Mouse (Mus musculus): ENCODE data around the gene Csrp1.

The Csrp1 gene

DNA sequence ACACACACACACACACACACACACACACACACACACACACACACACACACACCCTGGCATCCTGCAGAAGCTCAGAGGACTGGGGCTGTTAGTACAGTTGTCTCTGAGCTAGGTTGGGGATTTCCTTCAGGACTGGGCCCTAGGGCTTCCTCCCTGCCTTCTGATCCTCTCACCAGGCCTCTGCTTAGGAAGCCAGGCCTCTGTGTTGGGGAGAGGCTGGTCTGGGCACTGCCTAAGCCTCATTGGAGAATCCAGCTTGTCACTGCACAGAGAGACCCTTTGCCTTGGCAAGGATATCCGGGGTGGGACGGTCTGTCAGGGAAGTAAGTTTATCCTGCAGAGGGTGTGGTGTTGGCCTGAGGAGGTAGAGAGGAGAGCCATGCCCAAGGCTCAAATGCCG lies 10.4 kb downstream of the Csrp1 start:
- no peak for DNase-seq (ENCODE audit: low read depth in 2 of 2, low spot score in 2 of 2)

DNA sequence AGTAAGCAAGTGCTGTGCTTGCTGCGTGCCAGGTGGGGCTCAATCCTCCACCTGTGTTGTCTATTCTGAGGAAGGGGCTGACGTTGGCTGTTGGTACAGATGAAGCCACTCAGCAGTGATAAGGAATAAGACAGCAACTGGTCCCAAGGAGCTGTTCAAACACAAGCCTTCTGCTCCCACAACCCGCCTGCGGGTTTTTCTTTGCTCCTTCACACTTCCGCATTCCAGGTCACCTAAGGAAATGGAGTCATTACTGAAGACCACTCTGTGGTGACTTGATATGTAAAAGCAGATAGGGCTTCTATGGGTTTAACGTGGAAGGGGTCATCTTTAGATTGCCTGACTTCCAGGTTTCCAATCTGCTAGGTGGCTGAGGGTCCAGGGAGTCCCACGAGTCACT lies 11.5 kb downstream of the Csrp1 start:
- DNase-seq (ENCODE audit: low read depth in 2 of 2, low spot score in 2 of 2), result no peak

DNA sequence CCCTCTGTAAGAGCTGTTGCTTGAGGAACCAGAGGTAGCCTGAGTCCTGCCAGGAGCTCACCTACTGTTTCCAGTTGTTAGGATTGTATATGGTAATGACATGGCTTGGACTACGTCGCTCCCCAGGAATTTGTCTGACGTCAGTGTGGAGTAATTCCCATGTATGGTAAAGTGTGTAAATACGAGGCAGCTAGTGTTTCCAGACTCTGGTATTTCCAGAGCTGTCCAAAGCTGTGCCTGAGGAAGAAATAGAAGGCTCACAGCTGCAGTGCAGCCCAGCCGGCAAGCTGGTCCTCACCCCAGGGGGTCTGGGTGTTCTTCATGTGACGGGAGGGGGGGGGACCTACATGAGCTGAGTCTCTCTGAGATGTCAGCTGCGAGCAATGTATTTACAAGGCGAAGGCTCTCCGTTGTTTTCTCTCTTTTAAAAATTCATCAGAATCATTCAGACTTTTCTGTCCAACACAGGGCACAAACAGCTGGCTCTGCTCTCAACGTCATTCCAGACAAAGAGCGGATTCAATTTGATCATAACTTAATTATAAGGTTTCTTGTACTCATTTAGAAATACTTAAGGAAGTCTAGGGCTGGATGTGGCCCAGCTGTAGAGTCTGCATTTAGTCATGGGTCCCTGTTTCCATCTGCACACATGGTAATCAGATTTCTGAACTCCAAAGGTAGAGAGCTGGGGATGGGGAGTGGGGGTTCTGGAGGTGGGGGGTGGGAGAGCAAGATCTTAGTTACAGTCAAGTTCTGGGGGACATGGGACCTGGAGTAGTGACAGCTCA lies 12.2 kb downstream of the Csrp1 start:
- DNase-seq (ENCODE audit: low read depth in 2 of 2, low spot score in 2 of 2), result no peak

DNA sequence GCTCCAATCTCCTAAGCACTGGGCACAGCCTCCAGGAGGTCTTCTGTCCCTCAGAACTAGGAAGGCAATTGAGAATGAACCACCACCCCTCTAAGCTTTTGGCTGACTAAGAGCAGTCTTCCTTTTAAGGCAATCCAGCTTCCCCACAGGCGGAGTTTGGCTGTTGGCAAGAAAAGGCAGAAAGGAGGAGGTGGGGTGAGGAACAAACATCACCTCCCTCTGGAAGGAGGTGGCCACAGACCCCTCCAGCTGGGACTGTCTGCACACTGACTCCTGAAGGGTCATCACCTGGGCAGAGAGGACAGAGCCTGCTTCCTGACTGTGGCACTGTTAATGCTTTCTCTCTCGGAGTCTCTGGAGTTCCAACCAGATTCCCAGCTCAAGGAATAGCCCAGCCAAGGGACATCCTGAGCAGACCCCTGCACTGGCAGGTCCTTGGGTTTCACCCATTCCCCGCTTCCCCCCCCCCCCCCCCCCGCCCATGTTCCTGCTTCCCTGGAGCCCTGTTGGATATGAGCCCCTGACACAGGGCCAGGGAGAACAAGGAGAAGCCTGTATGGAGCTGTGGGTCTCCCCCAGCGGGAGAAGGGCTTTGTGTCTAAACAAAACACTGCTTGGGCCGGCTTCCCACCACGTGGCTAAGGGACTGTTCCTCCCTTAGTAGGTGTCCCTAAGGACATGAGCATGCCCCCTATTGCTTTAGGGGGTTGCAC lies 14.5 kb downstream of the Csrp1 start:
- no peak for DNase-seq (ENCODE audit: low read depth in 2 of 2, low spot score in 2 of 2)

DNA sequence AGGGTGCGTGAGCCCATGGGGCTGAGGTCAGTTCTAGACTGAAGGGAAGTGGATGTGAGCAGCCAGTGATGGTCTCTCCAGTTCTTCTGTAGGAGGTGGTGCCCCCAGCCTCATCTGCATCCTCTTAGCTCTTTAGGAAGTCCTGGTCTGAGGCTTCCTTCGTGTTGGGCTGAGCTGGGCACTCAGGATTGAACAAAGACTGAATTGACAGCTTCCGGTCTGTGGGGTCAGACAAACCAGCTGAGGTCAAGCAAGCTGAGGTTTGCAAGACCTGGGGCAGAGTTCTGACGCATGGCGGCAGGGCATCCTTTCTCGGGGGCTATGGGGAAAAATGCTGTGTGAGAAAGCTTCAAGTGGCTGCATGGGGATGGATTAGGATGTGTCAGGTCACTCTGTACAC lies 15.6 kb downstream of the Csrp1 start:
- no peak for DNase-seq (ENCODE audit: low read depth in 2 of 2, low spot score in 2 of 2)

DNA sequence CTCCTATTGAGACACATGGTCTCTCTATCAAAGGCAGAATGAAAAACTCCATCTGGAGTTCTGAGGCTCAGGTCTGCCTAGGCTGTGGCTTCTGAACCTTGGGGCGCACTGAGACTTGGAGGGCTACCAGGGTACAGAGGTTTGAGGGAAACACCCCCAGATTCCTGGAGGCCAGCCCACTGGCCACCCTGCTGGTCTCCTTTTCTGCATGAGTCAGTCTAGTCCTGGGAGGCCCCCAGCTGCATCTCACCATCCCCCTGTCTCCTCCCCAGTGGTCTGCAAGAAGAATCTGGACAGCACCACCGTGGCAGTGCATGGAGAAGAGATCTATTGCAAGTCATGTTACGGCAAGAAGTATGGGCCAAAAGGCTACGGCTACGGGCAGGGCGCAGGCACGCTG lies 25.1 kb downstream of the Csrp1 start:
- no peak for DNase-seq (ENCODE audit: low read depth in 2 of 2, low spot score in 2 of 2)

DNA sequence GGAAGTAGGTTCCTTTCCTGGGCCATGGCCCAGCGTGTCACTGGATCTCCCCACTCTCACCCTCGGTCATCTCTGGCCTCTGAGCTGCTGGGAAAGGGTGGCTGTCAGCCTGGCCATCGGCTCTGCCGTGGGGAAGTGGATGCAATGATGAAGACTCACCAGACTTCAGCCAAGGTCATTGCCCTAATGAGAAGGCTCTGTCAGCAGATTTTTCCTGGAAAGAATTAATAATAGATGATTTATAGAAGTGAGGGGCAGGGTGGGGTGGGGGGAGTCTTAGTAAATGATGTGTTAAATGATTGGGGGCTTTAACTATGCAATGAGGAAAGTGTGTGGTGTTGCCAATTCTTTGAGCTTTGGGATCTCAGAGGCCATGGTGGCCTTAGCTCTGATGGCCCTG lies 26.4 kb downstream of the Csrp1 start:
- DNase-seq (ENCODE audit: low read depth in 2 of 2, low spot score in 2 of 2), result no peak

DNA sequence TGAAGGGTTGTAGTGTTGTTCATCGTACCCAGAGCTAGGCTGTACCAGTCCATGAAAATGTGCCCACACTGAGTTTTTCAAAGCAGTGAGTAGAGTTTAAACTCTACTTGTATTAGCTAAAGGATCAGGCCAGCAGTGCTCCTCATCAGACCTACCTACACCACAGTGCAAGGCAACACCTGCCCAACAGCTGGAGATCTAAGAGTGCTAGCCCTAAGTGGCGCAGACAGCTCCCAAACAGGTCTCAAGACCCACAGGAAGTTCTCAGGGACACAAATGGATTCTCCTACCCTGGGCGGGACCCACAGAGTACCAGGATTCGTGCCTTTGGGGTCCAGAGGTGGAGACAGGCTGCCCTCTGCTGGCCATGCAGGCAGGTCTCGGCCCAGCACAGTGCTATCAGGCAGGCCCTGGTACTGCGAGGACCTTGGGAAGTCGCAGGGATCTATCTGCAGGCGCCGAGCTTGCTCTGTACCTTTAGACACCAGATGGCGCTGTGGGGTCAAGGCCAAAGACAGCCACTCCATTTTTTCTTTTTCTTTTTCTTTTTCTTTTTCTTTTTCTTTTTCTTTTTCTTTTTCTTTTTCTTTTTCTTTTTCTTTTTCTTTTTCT lies 33.0 kb downstream of the Csrp1 start:
- DNase-seq (ENCODE audit: low read depth in 2 of 2, low spot score in 2 of 2), result peak; percentile 88 to 90

DNA sequence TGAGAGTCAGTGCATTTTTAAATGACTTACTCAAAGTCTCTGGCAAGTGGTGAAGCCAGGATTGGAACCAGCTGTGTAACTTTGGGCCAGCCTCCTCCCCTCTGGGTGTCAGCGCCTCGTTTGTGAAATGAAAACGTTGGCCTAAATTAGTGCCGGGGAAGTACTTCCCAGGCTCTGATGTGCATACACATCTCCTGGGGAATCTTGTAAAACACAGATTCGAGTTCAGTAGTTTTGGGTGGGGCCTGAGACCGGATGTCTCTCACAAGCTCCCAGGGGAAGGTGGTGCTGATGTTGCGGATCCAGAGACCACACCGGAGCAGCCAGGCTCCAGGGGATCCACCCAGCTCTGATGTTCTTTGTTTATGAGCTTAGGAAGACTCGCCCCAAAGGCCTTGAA lies 35.4 kb downstream of the Csrp1 start:
- DNase-seq (ENCODE audit: low read depth in 2 of 2, low spot score in 2 of 2), result no peak

DNA sequence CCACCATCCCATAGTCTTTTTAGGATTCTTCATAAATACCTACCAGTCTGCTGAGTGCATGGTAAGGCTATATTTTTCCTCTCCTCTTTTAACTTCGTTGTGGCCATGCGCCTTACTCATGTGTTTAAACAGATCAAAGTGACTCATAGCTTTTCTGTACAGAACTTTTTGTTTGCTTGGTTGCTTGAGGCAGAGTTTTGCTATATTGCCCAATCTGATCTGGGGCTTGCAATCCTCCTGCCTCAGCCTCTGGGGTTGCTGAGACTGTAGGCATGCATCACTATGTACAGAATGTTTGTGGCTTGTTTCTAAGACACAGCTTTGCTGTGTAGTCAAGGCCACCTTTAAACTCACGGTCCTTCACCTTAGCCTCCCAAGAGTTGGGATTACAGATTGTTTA lies 36.1 kb downstream of the Csrp1 start:
- no peak for DNase-seq (ENCODE audit: low read depth in 2 of 2, low spot score in 2 of 2)

DNA sequence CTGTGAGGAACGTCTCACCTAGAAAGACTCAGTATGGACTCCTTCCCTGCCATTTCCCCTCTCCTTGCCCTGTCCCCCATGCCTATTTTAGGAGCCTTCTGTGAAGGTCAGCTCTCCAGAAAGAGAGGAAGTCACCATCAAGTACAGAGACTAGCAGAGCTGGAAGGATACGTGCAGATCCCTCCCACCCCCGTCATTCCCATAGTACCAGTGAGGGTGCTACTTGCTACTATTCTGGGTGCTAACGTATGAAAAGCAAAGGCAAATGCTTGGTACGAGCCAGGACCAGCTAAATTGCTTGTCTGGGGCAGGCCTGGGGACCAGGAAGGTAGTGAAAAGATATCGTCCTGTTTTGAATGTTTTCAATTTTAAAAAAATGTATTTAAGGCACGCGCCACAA lies 37.4 kb downstream of the Csrp1 start:
- DNase-seq (ENCODE audit: low read depth in 2 of 2, low spot score in 2 of 2), result no peak

DNA sequence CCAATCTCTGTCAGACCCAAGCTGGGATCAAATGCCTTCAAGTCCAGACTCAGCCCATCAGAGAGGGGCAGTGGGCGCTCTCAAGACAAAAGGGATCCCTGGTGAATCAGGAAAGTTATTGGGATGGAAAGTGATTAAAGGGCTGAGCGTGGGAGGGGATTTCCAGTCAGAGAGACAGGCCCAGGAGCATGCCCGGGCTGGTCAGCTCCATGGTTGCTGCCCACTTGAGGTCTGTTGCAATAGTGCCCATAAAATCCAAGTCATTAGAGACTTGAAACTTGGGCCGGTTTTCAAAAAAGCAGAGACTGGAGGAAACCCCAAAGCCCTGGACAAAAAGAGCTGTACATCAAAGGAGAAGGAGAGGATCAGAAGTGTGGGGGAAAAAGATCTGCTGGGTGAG lies 39.8 kb downstream of the Csrp1 start:
- no peak for DNase-seq (ENCODE audit: low read depth in 2 of 2, low spot score in 2 of 2)

DNA sequence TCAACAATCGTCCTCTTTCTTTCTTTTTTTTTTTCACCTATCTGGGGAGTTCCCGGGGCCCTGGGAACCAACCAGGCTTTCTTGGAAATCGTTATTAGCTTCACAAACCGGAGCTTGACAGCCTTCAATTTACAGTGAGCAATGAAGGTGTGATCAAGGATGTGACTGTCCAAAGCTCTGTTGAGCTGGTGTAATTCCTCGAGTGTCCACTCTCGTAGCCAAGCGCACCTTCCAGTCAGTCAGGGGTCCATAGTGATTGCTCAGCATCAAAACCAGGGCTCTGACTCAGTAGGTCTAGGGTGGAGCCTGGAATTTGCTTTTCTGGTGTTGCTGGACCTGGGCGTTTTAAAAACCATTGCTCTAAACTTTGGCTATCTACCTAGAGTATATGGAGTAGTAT lies 40.4 kb downstream of the Csrp1 start:
- no peak for DNase-seq (ENCODE audit: low read depth in 2 of 2, low spot score in 2 of 2)

DNA sequence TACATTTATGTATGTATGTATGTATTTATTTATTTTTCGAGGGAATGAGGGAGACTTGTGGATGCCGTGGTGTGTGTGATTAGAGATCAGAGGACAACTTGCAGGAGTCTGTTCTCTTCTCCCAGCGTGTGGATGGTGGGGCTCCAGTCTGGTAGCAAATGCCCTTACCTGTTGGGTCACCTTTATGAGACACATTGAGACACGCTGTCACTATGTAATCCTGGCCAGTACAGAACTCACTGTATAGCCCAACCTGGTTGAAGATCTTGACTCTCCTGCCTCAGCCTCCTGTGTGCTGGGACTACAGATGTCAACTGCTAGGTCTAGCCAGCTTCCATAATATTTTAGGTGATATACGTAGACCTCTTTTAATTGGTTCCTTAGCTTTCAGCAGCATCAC lies 41.9 kb downstream of the Csrp1 start:
- no peak for DNase-seq (ENCODE audit: low read depth in 2 of 2, low spot score in 2 of 2)

DNA sequence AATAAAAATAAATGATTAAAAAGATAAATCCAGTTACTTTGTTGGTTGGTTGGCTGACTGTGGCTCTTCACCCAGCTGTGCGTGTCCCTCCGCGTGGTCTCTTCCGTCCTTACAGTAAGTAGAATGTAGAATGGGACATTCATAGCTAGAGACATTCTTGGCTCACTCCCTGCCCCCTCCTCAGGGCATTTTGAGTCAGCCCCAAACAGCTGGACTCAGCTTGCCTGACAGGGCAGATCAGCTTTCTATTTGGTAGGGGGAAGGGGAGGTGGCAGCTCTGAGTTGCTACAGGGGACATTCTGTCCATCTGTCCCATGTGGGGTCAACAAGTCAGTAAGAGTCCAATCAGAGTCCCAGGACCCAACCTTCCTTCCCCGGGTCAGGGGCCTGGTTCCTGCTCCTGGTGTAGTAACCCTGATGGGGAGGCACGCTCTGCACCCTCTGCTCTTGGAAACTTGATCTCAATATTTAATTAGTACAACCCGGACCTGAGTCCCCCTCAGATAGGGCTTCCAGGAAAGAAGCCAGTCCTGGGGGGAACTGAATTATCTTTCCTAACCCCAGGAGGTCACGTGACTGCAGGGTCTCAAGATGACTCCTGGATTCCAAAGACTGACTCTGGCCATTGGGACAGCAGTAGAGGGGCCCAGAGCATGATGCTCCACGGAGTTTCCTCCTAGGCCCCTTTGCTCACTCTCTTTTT lies 43.8 kb downstream of the Csrp1 start:
- no peak for DNase-seq (ENCODE audit: low read depth in 2 of 2, low spot score in 2 of 2)

DNA sequence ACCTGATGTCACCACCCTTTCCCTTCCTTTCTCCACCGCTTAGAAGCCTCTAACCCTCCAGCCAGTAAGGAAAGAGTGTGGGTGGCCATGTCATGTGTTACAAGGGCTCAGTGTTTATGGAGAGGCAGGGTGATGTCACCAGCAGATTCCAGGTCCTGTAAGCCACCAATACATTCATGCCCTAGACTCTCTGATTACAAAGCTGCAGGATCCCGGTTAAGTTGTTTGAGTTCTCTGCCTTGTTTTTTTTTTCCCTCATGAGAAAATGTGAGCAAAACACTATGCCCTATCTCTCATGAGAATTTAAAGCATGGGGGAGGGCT lies 44.3 kb downstream of the Csrp1 start:
- DNase-seq (ENCODE audit: low read depth in 2 of 2, low spot score in 2 of 2), result no peak

DNA sequence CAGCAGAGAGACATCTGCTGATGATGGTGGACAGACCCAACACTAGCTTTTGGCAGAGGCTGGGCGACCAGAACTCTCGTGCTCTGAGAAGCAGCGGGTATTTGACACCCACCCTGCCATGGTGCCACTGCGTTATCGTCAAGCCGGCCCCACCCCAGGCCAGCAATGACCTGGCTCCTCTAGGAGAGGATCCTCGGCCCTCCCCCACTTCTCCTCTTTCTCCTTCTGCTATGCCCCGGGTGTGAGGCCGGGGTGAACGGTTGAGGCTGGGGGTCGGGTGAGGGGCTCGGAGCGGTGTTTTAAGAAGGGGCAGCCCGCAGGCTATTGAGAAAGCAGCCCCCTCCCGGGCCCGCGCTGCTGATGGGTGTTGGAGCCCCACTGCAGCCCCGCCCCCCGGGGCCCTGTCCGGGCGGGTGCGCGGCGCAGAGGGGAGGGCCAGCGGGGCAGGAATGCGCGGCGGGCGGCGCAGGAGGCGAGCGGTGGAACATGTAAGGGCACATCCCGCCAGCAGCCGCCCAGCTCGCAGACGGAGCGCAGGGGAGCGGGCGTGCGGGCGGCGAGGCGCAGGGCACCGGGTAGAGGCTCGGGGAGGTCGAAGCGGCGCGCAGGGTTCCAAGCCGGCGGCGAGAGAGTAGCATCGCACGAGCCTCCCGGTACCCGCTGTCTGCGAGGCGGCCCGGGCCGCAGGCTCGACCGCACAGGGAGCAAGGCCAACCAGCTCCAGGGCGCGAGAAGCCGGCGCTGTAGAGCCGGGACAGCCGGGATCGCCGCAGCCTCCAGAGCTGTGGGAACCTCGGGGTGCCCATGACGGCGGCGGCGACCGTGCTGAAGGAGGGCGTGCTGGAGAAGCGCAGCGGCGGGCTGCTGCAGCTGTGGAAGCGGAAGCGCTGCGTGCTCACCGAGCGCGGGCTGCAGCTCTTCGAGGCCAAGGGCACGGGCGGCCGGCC lies 46.1 kb downstream of the Csrp1 start, which contains the start of gene Phlda3:
Phlda3 (plus strand) TSS at position 475 of the 947 bp plus-strand sequence.
- peak; percentile 26 for DNase-seq (ENCODE audit: low read depth in 2 of 2, low spot score in 2 of 2)

DNA sequence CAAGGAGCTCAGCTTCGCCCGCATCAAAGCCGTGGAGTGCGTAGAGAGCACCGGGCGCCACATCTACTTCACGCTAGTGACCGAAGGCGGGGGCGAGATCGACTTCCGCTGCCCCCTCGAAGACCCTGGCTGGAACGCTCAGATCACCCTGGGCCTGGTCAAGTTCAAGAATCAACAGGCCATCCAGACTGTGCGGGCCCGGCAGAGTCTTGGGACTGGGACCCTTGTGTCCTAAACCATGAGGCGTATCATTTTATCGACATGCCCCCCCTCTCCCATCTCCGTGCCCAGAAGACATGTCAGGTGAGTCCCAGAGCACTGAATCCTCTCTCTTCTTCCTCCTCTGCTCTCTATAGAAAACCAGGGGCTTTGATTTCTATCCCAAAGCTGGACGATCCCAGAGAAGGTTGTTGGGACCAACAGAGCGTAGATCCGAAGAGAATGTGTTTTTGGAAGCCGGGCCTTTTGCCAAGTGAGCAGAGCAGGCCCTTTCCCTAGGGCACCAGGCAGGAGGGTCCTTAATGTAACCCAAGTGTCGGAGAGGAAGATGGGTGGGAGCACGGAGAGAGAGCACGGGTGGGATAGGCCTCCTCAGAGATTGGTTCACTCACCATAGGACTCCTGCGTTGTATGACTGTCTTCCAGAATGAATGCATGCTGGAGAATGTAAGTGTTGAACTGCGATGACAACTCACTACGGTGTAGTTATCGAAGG lies 46.9 kb downstream of the Csrp1 start:
- no peak for DNase-seq (ENCODE audit: low read depth in 2 of 2, low spot score in 2 of 2)

DNA sequence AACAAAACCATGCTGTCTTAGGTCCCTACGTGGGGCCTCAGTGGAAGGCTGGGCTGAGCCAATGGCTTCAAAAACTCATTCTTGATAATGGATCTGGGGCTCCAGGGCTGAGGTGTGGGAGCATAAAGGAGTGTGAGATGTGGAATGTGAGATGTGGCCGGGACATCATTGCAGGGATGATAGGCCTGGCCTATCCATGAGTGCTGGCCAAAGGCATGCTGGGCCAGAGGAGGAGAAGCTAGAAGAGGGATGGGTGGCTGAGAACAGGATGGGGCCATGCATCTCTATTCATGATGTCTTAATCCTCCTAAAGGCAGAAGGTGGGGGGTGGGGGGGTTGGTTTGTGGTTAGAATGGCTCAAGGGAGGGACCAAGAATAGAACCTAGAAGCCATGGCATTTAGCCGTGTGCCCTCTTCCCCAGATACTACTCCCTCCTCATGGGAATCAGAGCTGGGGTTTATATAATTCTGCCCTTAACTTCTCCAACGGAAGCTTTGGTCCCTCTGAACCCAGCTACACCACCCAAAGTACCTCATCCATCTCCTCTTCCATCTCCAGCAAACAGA lies 47.5 kb downstream of the Csrp1 start:
- DNase-seq (ENCODE audit: low read depth in 2 of 2, low spot score in 2 of 2), result no peak

DNA sequence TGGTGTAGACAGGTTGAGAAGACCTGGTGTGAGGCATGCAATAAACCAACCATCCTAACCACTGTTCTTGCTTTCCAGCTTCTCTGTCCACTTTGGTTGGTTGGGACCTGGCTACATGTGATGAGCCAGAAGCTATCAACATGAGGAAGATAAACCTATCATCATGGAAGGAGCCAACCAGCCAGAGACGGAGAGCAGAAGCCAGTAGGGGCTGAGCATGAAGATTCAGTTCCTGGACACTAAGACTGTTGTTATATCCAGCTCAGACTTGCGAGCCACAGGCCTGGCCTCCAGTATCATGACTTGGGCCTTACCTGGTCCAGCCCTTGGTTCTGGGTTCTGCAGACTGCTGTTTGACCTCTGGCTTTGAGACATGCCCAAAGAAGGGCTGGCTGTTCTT lies 48.5 kb downstream of the Csrp1 start:
- DNase-seq (ENCODE audit: low read depth in 2 of 2, low spot score in 2 of 2), result no peak

Data from CD8-positive naive resting alpha-beta T cell, adult 2 months (primary cell).